In the genomic region with DNA sequence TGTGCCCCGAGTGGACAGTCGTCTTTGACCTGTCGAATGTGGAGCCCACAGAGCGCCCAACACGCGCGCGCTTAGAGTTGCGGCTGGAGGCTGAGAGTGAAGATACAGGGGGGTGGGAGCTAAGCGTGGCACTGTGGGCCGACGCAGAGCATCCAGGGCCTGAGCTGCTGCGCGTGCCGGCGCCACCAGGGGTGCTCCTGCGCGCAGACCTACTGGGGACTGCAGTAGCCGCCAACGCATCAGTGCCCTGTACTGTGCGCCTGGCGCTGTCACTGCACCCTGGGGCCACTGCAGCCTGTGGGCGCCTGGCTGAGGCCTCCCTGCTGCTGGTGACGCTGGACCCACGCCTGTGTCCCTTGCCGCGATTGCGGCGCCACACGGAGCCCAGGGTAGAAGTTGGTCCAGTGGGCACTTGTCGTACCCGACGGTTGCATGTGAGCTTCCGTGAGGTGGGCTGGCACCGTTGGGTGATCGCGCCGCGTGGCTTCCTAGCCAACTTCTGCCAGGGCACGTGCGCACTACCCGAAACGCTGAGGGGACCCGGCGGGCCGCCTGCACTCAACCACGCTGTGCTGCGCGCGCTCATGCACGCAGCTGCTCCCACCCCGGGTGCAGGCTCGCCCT, we compare ENCODE assay signal across 8 mouse cellular contexts. TPM values are rescaled to one million over a fixed set of nuclear protein-coding genes. Genes with fewer than 3 reads are reported as not detected.
DNase-seq lines count a peak whose midpoint lies in the region; ATAC-seq and TF ChIP-seq lines count a peak whose summit lies in the region.

No protein-coding gene starts in this region.

- 0 out of 2 replicates have a peak overlapping the region, but pooled peaks have one; percentile 1 for H3K4me2 ChIP-seq in hindbrain, embryonic 14.5 days (replicated peaks)
- peak overlapping the region; percentile 34 for H3K4me2 ChIP-seq in limb, embryonic 14.5 days (replicated peaks; ENCODE audit: low read depth, low read length, severe bottlenecking)

- peaks cover 95% of the 10 kb centered on the region for H3K36me3 ChIP-seq in hindbrain, embryonic 14.5 days (replicated peaks; ENCODE audit: control insufficient read depth, insufficient read depth)
- peaks cover 71% of the 10 kb centered on the region for H3K36me3 ChIP-seq in limb, embryonic 14.5 days (ENCODE audit: control insufficient read depth, insufficient read depth, low read length)

- no peak overlapping the region for H3K27ac ChIP-seq in embryonic fibroblast, embryonic 13.5 days (ENCODE audit: insufficient read depth, low read length)
- no peak overlapping the region for H3K27ac ChIP-seq in hindbrain, embryonic 14.5 days
- H3K27ac ChIP-seq in limb, embryonic 14.5 days (replicated peaks; ENCODE audit: low read depth, low read length): no peak overlapping the region
- peak overlapping the region; percentile 21; the same call in 1 of the 2 replicates for H3K27ac ChIP-seq in olfactory bulb, adult 2 months (ENCODE audit: insufficient read depth, low read depth, low read length)

- no peaks in the 10 kb centered on the region for H3K4me1 ChIP-seq in embryonic fibroblast, embryonic 13.5 days (ENCODE audit: control insufficient read depth, insufficient read depth, low read length)
- peaks cover 14% of the 10 kb centered on the region; the same call in 1 of the 2 replicates for H3K4me1 ChIP-seq in hindbrain, embryonic 14.5 days (replicated peaks; ENCODE audit: control insufficient read depth, insufficient read depth, low read length)
- peaks cover 16% of the 10 kb centered on the region for H3K4me1 ChIP-seq in limb, embryonic 14.5 days (ENCODE audit: control insufficient read depth, insufficient read depth, low read length)
- H3K4me1 ChIP-seq in olfactory bulb, adult 2 months (ENCODE audit: control insufficient read depth, insufficient read depth, low read length): peaks cover 39% of the 10 kb centered on the region

- H3K9ac ChIP-seq in hindbrain, embryonic 14.5 days: no peak overlapping the region
- 0 out of 2 replicates have a peak overlapping the region, but pooled peaks have one; percentile 12 for H3K9ac ChIP-seq in limb, embryonic 14.5 days (ENCODE audit: low read depth, low read length, severe bottlenecking)

- peak; percentile 65 for DNase-seq in gastrocnemius, postnatal 10 days
- DNase-seq in gastrocnemius, adult 18-20 months (ENCODE audit: low spot score): no peak
- peak; percentile 80 for DNase-seq in WW6 (ENCODE audit: low read depth, low spot score)
- DNase-seq in hindbrain, embryonic 14.5 days (ENCODE audit: low spot score): peak; percentile 57
- peak; percentile 74 for DNase-seq in limb, embryonic 14.5 days (ENCODE audit: low spot score)
- no peak for DNase-seq in urinary bladder, postnatal 14 days (ENCODE audit: low spot score)

- H3K27me3 ChIP-seq in hindbrain, embryonic 14.5 days (ENCODE audit: control insufficient read depth, insufficient read depth, low read length): no peaks in the 10 kb centered on the region
- H3K27me3 ChIP-seq in limb, embryonic 14.5 days (ENCODE audit: control insufficient read depth, insufficient read depth, low read length): no peaks in the 10 kb centered on the region

- TF ChIP-seq POLR2A in embryonic fibroblast, embryonic 13.5 days (IDR thresholded peaks at IDR 0.05; ENCODE audit: low read depth, low read length): no peak
- no peak for TF ChIP-seq POLR2A in limb, embryonic 14.5 days (IDR thresholded peaks at IDR 0.05; ENCODE audit: borderline replicate concordance, extremely low read depth, insufficient read depth, insufficient read length)
- TF ChIP-seq POLR2A in olfactory bulb, adult 2 months (IDR thresholded peaks at IDR 0.05; ENCODE audit: insufficient read depth, low read depth, low read length): no peak

- peak; percentile 29; the same call in 1 of the 2 replicates for TF ChIP-seq CTCF in embryonic fibroblast, embryonic 13.5 days (IDR thresholded peaks at IDR 0.05; ENCODE audit: borderline replicate concordance, insufficient read depth, low read length)
- TF ChIP-seq CTCF in olfactory bulb, adult 2 months (IDR thresholded peaks at IDR 0.05; ENCODE audit: insufficient read depth, low read depth, low read length): peak; percentile 57; the same call in 1 of the 2 replicates

- no peaks in the 10 kb centered on the region for H3K9me3 ChIP-seq in hindbrain, embryonic 14.5 days (ENCODE audit: control insufficient read depth, low read length)
- H3K9me3 ChIP-seq in limb, embryonic 14.5 days (ENCODE audit: control insufficient read depth, low read length): no peaks in the 10 kb centered on the region

- H3K4me3 ChIP-seq in embryonic fibroblast, embryonic 13.5 days (ENCODE audit: insufficient read depth, low read length): no peak overlapping the region
- no peak overlapping the region; the same call in 1 of the 2 replicates for H3K4me3 ChIP-seq in hindbrain, embryonic 14.5 days (replicated peaks; ENCODE audit: low read length)
- H3K4me3 ChIP-seq in limb, embryonic 14.5 days (replicated peaks; ENCODE audit: low read length): peak overlapping the region; percentile 6; the same call in 1 of the 2 replicates
- no peak overlapping the region for H3K4me3 ChIP-seq in olfactory bulb, adult 2 months (ENCODE audit: insufficient read depth, low read depth, low read length)

- ATAC-seq in hindbrain, embryonic 14.5 days (ENCODE audit: low FRiP score): peak; percentile 77
- peak; percentile 69 for ATAC-seq in limb, embryonic 14.5 days (ENCODE audit: low FRiP score, low read depth)

- 27% methylated on average over 53 of the region's 53 CpGs for WGBS in hindbrain, embryonic 14.5 days
- WGBS in limb, embryonic 14.5 days: 30% methylated on average over 46 of the region's 53 CpGs
- WGBS in olfactory bulb, adult 2 months: 21% methylated on average over 53 of the region's 53 CpGs

RNA-seq across cellular contexts. Expression of a gene that starts 1.2 kb away (rescaled TPM):
- 1 to 10 TPM; 3.9 to 5.3 TPM for total RNA-seq in gastrocnemius, postnatal 10 days (2021)
- total RNA-seq in gastrocnemius, adult 18-20 months (2021): 1 to 10 TPM; 1.9 to 2.1 TPM
- not detected in 2 replicates for polyA plus RNA-seq in embryonic fibroblast, embryonic 13.5 days (2011; ENCODE audit: insufficient read length, low read depth, missing spikeins)
- polyA plus RNA-seq in hindbrain, embryonic 14.5 days (2014; fragmentation: Nextera tagmentation; extraction: Ambion mirVana): 0.23 and 3.2 TPM in 2 replicates
- 5.4 and 5.7 TPM in 2 replicates for polyA plus RNA-seq in limb, embryonic 14.5 days (2012; rRNA removed)
- 1.2 TPM in 2 replicates for polyA plus RNA-seq in limb, embryonic 14.5 days (2014; fragmentation: Nextera tagmentation; extraction: Ambion mirVana)
- not detected in 2 replicates for polyA plus RNA-seq in olfactory bulb, adult 2 months (2012; ENCODE audit: insufficient read depth, insufficient read length, low replicate concordance, missing spikeins)

RNA-seq across cellular contexts. Expression of a gene that starts 15.3 kb away (rescaled TPM):
- total RNA-seq in gastrocnemius, postnatal 10 days (2021): 10 to 100 TPM; 20.0 to 23.6 TPM
- total RNA-seq in gastrocnemius, adult 18-20 months (2021): 10 to 100 TPM; 13.4 to 15.9 TPM
- 2.6 and 3.2 TPM in 2 replicates for polyA plus RNA-seq in embryonic fibroblast, embryonic 13.5 days (2011; ENCODE audit: insufficient read length, low read depth, missing spikeins)
- polyA plus RNA-seq in hindbrain, embryonic 14.5 days (2014; fragmentation: Nextera tagmentation; extraction: Ambion mirVana): 42.9 TPM in 2 replicates
- polyA plus RNA-seq in limb, embryonic 14.5 days (2012; rRNA removed): 12.4 and 22.0 TPM in 2 replicates
- 12.0 and 12.9 TPM in 2 replicates for polyA plus RNA-seq in limb, embryonic 14.5 days (2014; fragmentation: Nextera tagmentation; extraction: Ambion mirVana)
- not detected in 2 replicates for polyA plus RNA-seq in olfactory bulb, adult 2 months (2012; ENCODE audit: insufficient read depth, insufficient read length, low replicate concordance, missing spikeins)

RNA-seq across cellular contexts. Expression of a gene that starts 22.2 kb away (rescaled TPM):
- total RNA-seq in gastrocnemius, postnatal 10 days (2021): 10 to 100 TPM; 34.2 to 37.3 TPM
- 10 to 100 TPM; 29.8 to 31.1 TPM for total RNA-seq in gastrocnemius, adult 18-20 months (2021)
- polyA plus RNA-seq in embryonic fibroblast, embryonic 13.5 days (2011; ENCODE audit: insufficient read length, low read depth, missing spikeins): 25.6 and 25.8 TPM in 2 replicates
- polyA plus RNA-seq in hindbrain, embryonic 14.5 days (2014; fragmentation: Nextera tagmentation; extraction: Ambion mirVana): 17.3 and 17.9 TPM in 2 replicates
- 39.0 and 47.6 TPM in 2 replicates for polyA plus RNA-seq in limb, embryonic 14.5 days (2012; rRNA removed)
- 22.3 and 25.5 TPM in 2 replicates for polyA plus RNA-seq in limb, embryonic 14.5 days (2014; fragmentation: Nextera tagmentation; extraction: Ambion mirVana)
- polyA plus RNA-seq in olfactory bulb, adult 2 months (2012; ENCODE audit: insufficient read depth, insufficient read length, low replicate concordance, missing spikeins): not detected in 2 replicates

RNA-seq across cellular contexts. Expression of a gene that starts 28.5 kb away (rescaled TPM):
- 100 to 1,000 TPM; 140 to 158 TPM for total RNA-seq in gastrocnemius, postnatal 10 days (2021)
- total RNA-seq in gastrocnemius, adult 18-20 months (2021): 100 to 1,000 TPM; 133 to 135 TPM
- polyA plus RNA-seq in embryonic fibroblast, embryonic 13.5 days (2011; ENCODE audit: insufficient read length, low read depth, missing spikeins): 129 and 132 TPM in 2 replicates
- polyA plus RNA-seq in hindbrain, embryonic 14.5 days (2014; fragmentation: Nextera tagmentation; extraction: Ambion mirVana): 256 and 288 TPM in 2 replicates
- polyA plus RNA-seq in limb, embryonic 14.5 days (2012; rRNA removed): 379 and 443 TPM in 2 replicates
- polyA plus RNA-seq in limb, embryonic 14.5 days (2014; fragmentation: Nextera tagmentation; extraction: Ambion mirVana): 340 and 371 TPM in 2 replicates
- polyA plus RNA-seq in olfactory bulb, adult 2 months (2012; ENCODE audit: insufficient read depth, insufficient read length, low replicate concordance, missing spikeins): not detected in 2 replicates

RNA-seq across cellular contexts. Expression of a gene that starts 28.6 kb away (rescaled TPM):
- 10 to 100 TPM; 28.6 to 29.5 TPM for total RNA-seq in gastrocnemius, postnatal 10 days (2021)
- 10 to 100 TPM; 27.4 to 28.6 TPM for total RNA-seq in gastrocnemius, adult 18-20 months (2021)
- polyA plus RNA-seq in embryonic fibroblast, embryonic 13.5 days (2011; ENCODE audit: insufficient read length, low read depth, missing spikeins): 24.8 and 31.6 TPM in 2 replicates
- 41.8 and 42.5 TPM in 2 replicates for polyA plus RNA-seq in hindbrain, embryonic 14.5 days (2014; fragmentation: Nextera tagmentation; extraction: Ambion mirVana)
- 58.1 and 66.2 TPM in 2 replicates for polyA plus RNA-seq in limb, embryonic 14.5 days (2012; rRNA removed)
- 52.9 and 55.4 TPM in 2 replicates for polyA plus RNA-seq in limb, embryonic 14.5 days (2014; fragmentation: Nextera tagmentation; extraction: Ambion mirVana)
- not detected in 2 replicates for polyA plus RNA-seq in olfactory bulb, adult 2 months (2012; ENCODE audit: insufficient read depth, insufficient read length, low replicate concordance, missing spikeins)

Comparison
In these comparisons a context has a peak if more than half of its experiments do, and no peak if none do; other contexts are left out.
1. DNase-seq: peak in gastrocnemius, postnatal 10 days (single experiment), WW6 (single experiment), hindbrain, embryonic 14.5 days (single experiment) and limb, embryonic 14.5 days (single experiment); none in gastrocnemius, adult 18-20 months (single experiment) and urinary bladder, postnatal 14 days (single experiment).